ENCODE assay signal across 9 mouse cellular contexts in genomic region chr5:36562791-36563445, GRCm38 (mm10). TPM values are rescaled to one million over a fixed set of nuclear protein-coding genes. Genes with fewer than 3 reads are reported as not detected.
DNase-seq lines count a peak whose midpoint lies in the region; ATAC-seq and TF ChIP-seq lines count a peak whose summit lies in the region.
"Had no signal": no experiment of that assay in that cellular context is flagged by ENCODE, and none has a peak within 500 bp of the region (broad histone marks: within the 10 kb centered on the region; RNA-seq: fewer than 3 reads in every experiment).

No protein-coding gene starts in this region.

- TF ChIP-seq POLR2A in bone marrow, adult 2 months (IDR thresholded peaks at IDR 0.05; ENCODE audit: borderline replicate concordance, control insufficient read depth, low read depth, low read length), result no peak
- no peak for TF ChIP-seq POLR2A in spleen, adult 2 months (IDR thresholded peaks at IDR 0.05; ENCODE audit: low read depth, low read length)

- H3K9me3 ChIP-seq in liver, embryonic 15.5 days (replicated peaks), result no peaks in the 10 kb centered on the region
- H3K9me3 ChIP-seq in midbrain, embryonic 10.5 days (replicated peaks), result no peaks in the 10 kb centered on the region

- peak; percentile 67 for DNase-seq in layer of hippocampus, adult 11-12 months (ENCODE audit: low spot score)
- DNase-seq in layer of hippocampus, postnatal 14 days (ENCODE audit: low spot score in 2 of 2), result no peak
- DNase-seq in spleen, adult 2 months (ENCODE audit: low read depth in 1 of 2, low spot score in 2 of 2), result peak; percentile 76 to 88
- no peak for DNase-seq in frontal cortex, postnatal 25 days (ENCODE audit: low spot score in 2 of 2)
- DNase-seq in midbrain, embryonic 10.5 days (ENCODE audit: low spot score), result no peak
- DNase-seq in kidney, postnatal 4 days, result no peak

- H3K36me3 ChIP-seq in liver, embryonic 15.5 days (replicated peaks), result no peaks in the 10 kb centered on the region
- no peaks in the 10 kb centered on the region for H3K36me3 ChIP-seq in spleen, adult 2 months (ENCODE audit: control insufficient read depth, insufficient read depth, low read length)
- no peaks in the 10 kb centered on the region for H3K36me3 ChIP-seq in midbrain, embryonic 10.5 days

- peaks cover 16% of the 10 kb centered on the region for H3K4me1 ChIP-seq in bone marrow, adult 2 months (ENCODE audit: control insufficient read depth, insufficient read depth, low read length)
- peaks cover 71% of the 10 kb centered on the region for H3K4me1 ChIP-seq in liver, embryonic 15.5 days (replicated peaks)
- H3K4me1 ChIP-seq in spleen, adult 2 months (ENCODE audit: control insufficient read depth, insufficient read depth, insufficient read length), result peaks cover 51% of the 10 kb centered on the region; the same call in 1 of the 2 replicates
- peaks cover 24% of the 10 kb centered on the region for H3K4me1 ChIP-seq in midbrain, embryonic 10.5 days

- 29% methylated on average over 10 of the region's 10 CpGs for WGBS in bone marrow, adult 2 months
- 32% methylated on average over 10 of the region's 10 CpGs for WGBS in liver, embryonic 15.5 days (ENCODE audit: insufficient replicate concordance)
- 26% methylated on average over 10 of the region's 10 CpGs for WGBS in spleen, adult 2 months
- WGBS in midbrain, embryonic 10.5 days, result 90% methylated on average over 10 of the region's 10 CpGs

- no peak overlapping the region; the same call in 1 of the 2 replicates for H3K4me2 ChIP-seq in liver, embryonic 15.5 days

- H3K27me3 ChIP-seq in liver, embryonic 15.5 days, result no peaks in the 10 kb centered on the region
- H3K27me3 ChIP-seq in spleen, adult 2 months (ENCODE audit: control insufficient read depth, insufficient read depth, low read length), result no peaks in the 10 kb centered on the region
- no peaks in the 10 kb centered on the region for H3K27me3 ChIP-seq in midbrain, embryonic 10.5 days (ENCODE audit: low read depth, poor library complexity, severe bottlenecking)

- peak overlapping the region; percentile 88 for H3K27ac ChIP-seq in bone marrow, adult 2 months (ENCODE audit: control insufficient read depth, insufficient read depth, low read depth, low read length, poor library complexity)
- peak overlapping the region; percentile 64 for H3K27ac ChIP-seq in liver, embryonic 15.5 days (replicated peaks)
- peak overlapping the region; percentile 94 for H3K27ac ChIP-seq in spleen, adult 2 months (ENCODE audit: insufficient read depth, low read length)
- H3K27ac ChIP-seq in midbrain, embryonic 10.5 days (replicated peaks), result no peak overlapping the region

- TF ChIP-seq CTCF in bone marrow, adult 2 months (IDR thresholded peaks at IDR 0.05; ENCODE audit: control insufficient read depth, insufficient read depth, low read length), result no peak
- no peak for TF ChIP-seq CTCF in spleen, adult 2 months (IDR thresholded peaks at IDR 0.05; ENCODE audit: extremely low read depth, insufficient read depth, insufficient read length, insufficient replicate concordance)

- H3K9ac ChIP-seq in liver, embryonic 15.5 days, result no peak overlapping the region

- no peak; the same call in 1 of the 2 replicates for ATAC-seq in liver, embryonic 15.5 days (ENCODE audit: insufficient read depth)

- peak overlapping the region; percentile 22 for H3K4me3 ChIP-seq in bone marrow, adult 2 months (replicated peaks; ENCODE audit: control insufficient read depth, low read depth, low read length)
- no peak overlapping the region for H3K4me3 ChIP-seq in liver, embryonic 15.5 days (replicated peaks)
- no peak overlapping the region for H3K4me3 ChIP-seq in spleen, adult 2 months (ENCODE audit: extremely low read depth, insufficient read depth, insufficient read length)
- H3K4me3 ChIP-seq in midbrain, embryonic 10.5 days, result no peak overlapping the region
- H3K4me3 ChIP-seq: erythroblast, embryonic 14.5 days had no signal

RNA-seq across cellular contexts. Expression of gene Tbc1d14, which starts 30.2 kb away (rescaled TPM):
- total RNA-seq in layer of hippocampus, postnatal 14 days (2021), result 100 to 1,000 TPM in 1 of 2 experiments, 10 to 100 TPM in 1; 90.4 to 103 TPM
- 7.5 and 34.7 TPM in 2 replicates for polyA plus RNA-seq in bone marrow, adult 2 months (2011; ENCODE audit: insufficient read depth, insufficient read length, low replicate concordance, missing spikeins)
- polyA plus RNA-seq in liver, embryonic 15.5 days (2015; fragmentation: Nextera tagmentation; extraction: Ambion mirVana), result 9.0 and 9.5 TPM in 2 replicates
- polyA plus RNA-seq in spleen, adult 2 months (2012; rRNA removed), result 30.9 and 38.3 TPM in 2 replicates
- polyA plus RNA-seq in midbrain, embryonic 10.5 days (2016; fragmentation: Nextera tagmentation; extraction: Ambion mirVana), result 35.2 and 41.2 TPM in 2 replicates

Comparison
In these comparisons a context has a peak if more than half of its experiments do, and no peak if none do; other contexts are left out.
1. DNase-seq: peak in layer of hippocampus, adult 11-12 months (single experiment) and spleen, adult 2 months (2 of 2); none in layer of hippocampus, postnatal 14 days (0 of 2), frontal cortex, postnatal 25 days (0 of 2), midbrain, embryonic 10.5 days (single experiment) and kidney, postnatal 4 days (0 of 2).